ENCODE assay signal across 8 mouse cellular contexts in the genomic region with DNA sequence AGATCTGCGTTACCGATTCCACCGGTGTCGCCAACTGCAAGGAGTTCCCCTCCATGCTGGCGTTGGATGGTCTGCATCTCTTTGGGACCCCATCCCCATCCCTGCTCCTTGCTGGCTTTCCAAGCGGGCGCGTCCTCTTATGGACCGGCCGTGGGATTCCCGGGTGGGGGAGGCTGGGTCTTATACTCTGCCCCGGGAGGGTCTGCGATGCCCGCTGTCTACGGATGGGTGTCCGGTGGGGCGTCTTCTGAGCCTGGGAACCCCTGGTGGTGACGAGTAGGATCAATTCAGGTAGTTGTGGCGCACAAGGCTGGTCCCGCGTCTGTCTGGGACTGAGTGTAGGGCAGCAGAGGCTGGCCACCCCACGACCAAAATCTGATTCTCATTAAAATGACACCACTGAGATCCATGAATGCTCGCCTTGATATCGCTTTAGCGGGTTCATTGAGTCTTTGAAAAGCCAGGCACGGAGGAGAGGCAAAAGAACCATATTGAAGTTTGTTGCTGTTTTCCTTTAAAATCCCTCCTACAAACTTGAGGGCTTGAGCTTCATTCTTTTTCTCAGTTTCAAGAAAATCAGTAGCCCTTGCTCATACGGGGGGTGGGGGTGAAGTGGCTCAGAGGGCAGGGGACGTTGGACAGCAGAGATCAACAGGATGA.
A peak's percentile ranks its signal among the peaks of the same experiment; 100 is the strongest.
DNase-seq lines count a peak whose midpoint lies in the region; ATAC-seq and TF ChIP-seq lines count a peak whose summit lies in the region.

No protein-coding gene starts in this region.

- WGBS in heart, embryonic 10.5 days, result 1% methylated on average over 28 of the region's 28 CpGs
- under 1% methylated on average over 28 of the region's 28 CpGs for WGBS in forebrain, embryonic 10.5 days
- WGBS in limb, embryonic 12.5 days, result under 1% methylated on average over 28 of the region's 28 CpGs
- WGBS in neural tube, embryonic 14.5 days, result 1% methylated on average over 28 of the region's 28 CpGs

- no peak for DNase-seq in heart, embryonic 10.5 days (ENCODE audit: low spot score)
- DNase-seq in heart, postnatal 4 days, result no peak
- DNase-seq in forebrain, embryonic 10.5 days (ENCODE audit: extremely low spot score, low spot score), result peak; percentile 48
- DNase-seq in layer of hippocampus, postnatal 14 days (ENCODE audit: low spot score in 2 of 2), result no peak
- DNase-seq in right cerebral cortex, postnatal 14 days, result no peak

- H3K27ac ChIP-seq in heart, embryonic 10.5 days, result 0 out of 2 replicates have a peak overlapping the region, but pooled peaks have one; percentile 25
- peak overlapping the region; percentile 65 for H3K27ac ChIP-seq in forebrain, embryonic 10.5 days
- no peak overlapping the region for H3K27ac ChIP-seq in limb, embryonic 12.5 days
- H3K27ac ChIP-seq in neural tube, embryonic 14.5 days (ENCODE audit: low read depth, low read length), result no peak overlapping the region

- no peaks in the 10 kb centered on the region for H3K36me3 ChIP-seq in heart, embryonic 10.5 days
- no peaks in the 10 kb centered on the region for H3K36me3 ChIP-seq in E14TG2a.4 (ENCODE audit: insufficient read depth, low read length)
- no peaks in the 10 kb centered on the region for H3K36me3 ChIP-seq in forebrain, embryonic 10.5 days (replicated peaks)
- H3K36me3 ChIP-seq in limb, embryonic 12.5 days, result no peaks in the 10 kb centered on the region
- no peaks in the 10 kb centered on the region for H3K36me3 ChIP-seq in neural tube, embryonic 14.5 days (ENCODE audit: control insufficient read depth, insufficient read depth, low read length)

- H3K9ac ChIP-seq in limb, embryonic 12.5 days (replicated peaks), result peak overlapping the region; percentile 56
- H3K9ac ChIP-seq in neural tube, embryonic 14.5 days (replicated peaks; ENCODE audit: low read depth, low read length), result peak overlapping the region; percentile 34; the same call in 1 of the 2 replicates

- peak overlapping the region; percentile 73 for H3K4me3 ChIP-seq in heart, embryonic 10.5 days
- peak overlapping the region; percentile 80 for H3K4me3 ChIP-seq in E14TG2a.4 (replicated peaks; ENCODE audit: low read length)
- H3K4me3 ChIP-seq in forebrain, embryonic 10.5 days, result peak overlapping the region; percentile 63
- peak overlapping the region; percentile 56 for H3K4me3 ChIP-seq in limb, embryonic 12.5 days (replicated peaks)
- peak overlapping the region; percentile 41 for H3K4me3 ChIP-seq in neural tube, embryonic 14.5 days (ENCODE audit: low read depth, low read length)

- H3K4me2 ChIP-seq in limb, embryonic 12.5 days, result peak overlapping the region; percentile 97
- H3K4me2 ChIP-seq in neural tube, embryonic 14.5 days (ENCODE audit: low read depth, low read length), result peak overlapping the region; percentile 91

- H3K27me3 ChIP-seq in heart, embryonic 10.5 days (ENCODE audit: insufficient read depth, poor library complexity, severe bottlenecking), result peaks cover 55% of the 10 kb centered on the region
- peaks cover 62% of the 10 kb centered on the region for H3K27me3 ChIP-seq in E14TG2a.4 (ENCODE audit: insufficient read depth, low read length)
- peaks cover 68% of the 10 kb centered on the region for H3K27me3 ChIP-seq in forebrain, embryonic 10.5 days (ENCODE audit: poor library complexity, severe bottlenecking)
- peaks cover 45% of the 10 kb centered on the region for H3K27me3 ChIP-seq in limb, embryonic 12.5 days
- H3K27me3 ChIP-seq in neural tube, embryonic 14.5 days (ENCODE audit: control insufficient read depth, insufficient read depth, low read length), result peaks cover 4% of the 10 kb centered on the region; the same call in 1 of the 2 replicates

- H3K9me3 ChIP-seq in heart, embryonic 10.5 days, result no peaks in the 10 kb centered on the region
- H3K9me3 ChIP-seq in E14TG2a.4 (ENCODE audit: low read length), result peaks cover 5% of the 10 kb centered on the region; the same call in 1 of the 2 replicates
- no peaks in the 10 kb centered on the region for H3K9me3 ChIP-seq in forebrain, embryonic 10.5 days
- H3K9me3 ChIP-seq in limb, embryonic 12.5 days, result no peaks in the 10 kb centered on the region
- no peaks in the 10 kb centered on the region for H3K9me3 ChIP-seq in neural tube, embryonic 14.5 days (ENCODE audit: control insufficient read depth, low read length)

- TF ChIP-seq CTCF in E14TG2a.4 (conservative IDR thresholded peaks at IDR 0.05; ENCODE audit: low read length), result no peak

- peaks cover 14% of the 10 kb centered on the region for H3K4me1 ChIP-seq in heart, embryonic 10.5 days
- peaks cover 18% of the 10 kb centered on the region for H3K4me1 ChIP-seq in E14TG2a.4 (replicated peaks; ENCODE audit: low read depth, low read length)
- peaks cover 47% of the 10 kb centered on the region for H3K4me1 ChIP-seq in forebrain, embryonic 10.5 days
- peaks cover 19% of the 10 kb centered on the region for H3K4me1 ChIP-seq in limb, embryonic 12.5 days (replicated peaks)
- 0 out of 2 replicates have a peak, but pooled peaks cover 7% of the 10 kb centered on the region for H3K4me1 ChIP-seq in neural tube, embryonic 14.5 days (ENCODE audit: control insufficient read depth, insufficient read depth, low read length)

- ATAC-seq in limb, embryonic 12.5 days (ENCODE audit: insufficient number of reproducible peaks, insufficient read depth, low FRiP score, low TSS enrichment, low read depth), result peak; percentile 63
- ATAC-seq in neural tube, embryonic 14.5 days (ENCODE audit: low read depth), result peak; percentile 62; the same call in 1 of the 2 replicates

Comparison
In these comparisons a context has a peak if more than half of its experiments do, and no peak if none do; other contexts are left out.
1. H3K27ac ChIP-seq: peak in heart, embryonic 10.5 days (single experiment) and forebrain, embryonic 10.5 days (single experiment); none in limb, embryonic 12.5 days (single experiment) and neural tube, embryonic 14.5 days (single experiment).
2. Peak in every context shown above with its lines, with median percentiles within 50 percentile points of each other: H3K4me3 ChIP-seq.